Mouse (Mus musculus): ENCODE results near the gene Gdf9.

- TF ChIP-seq CTCF (IDR thresholded peaks at IDR 0.05; ENCODE audit: borderline replicate concordance, control insufficient read depth, extremely low read depth, insufficient read depth, low read length, poor library complexity) = no peak
- TF ChIP-seq POLR2A (IDR thresholded peaks at IDR 0.05; ENCODE audit: control insufficient read depth, extremely low read depth, insufficient read depth, low read length, poor library complexity) = no peak
These were observed 15.4 kb downstream of the Gdf9 start for GRCm38 (mm10) chr11:53446183-53446582.

Data from thymus, adult 2 months (tissue).